Mouse (Mus musculus) erythroblast, adult 5-6 weeks (primary cell): ENCODE results near the gene Il1rn. TPM values are rescaled to one million over a fixed set of nuclear protein-coding genes. Genes with fewer than 3 reads are reported as not detected.
A peak's percentile ranks its signal among the peaks of the same experiment; 100 is the strongest.

Experiments
- ATAC-seq: replicated peaks from 2 replicates; pipeline ENCODE4 v1.8.0; 2016; ENCODE audit warnings: moderate number of reproducible peaks, mild to moderate bottlenecking, moderate TSS enrichment, inconsistent platforms; ENCODE audit not compliant: poor library complexity, low FRiP score, severe bottlenecking
- total RNA-seq, 2 experiments: library from RNA; stranded (forward) in 1 of 2; stranded (reverse) in 1 of 2; fragments of 150-400 nt in 1 of 2; fragments of 200-764, 138-1000 nt in 1 of 2; gene quantifications; 2 replicates each; pipeline versions ENCODE4 v1.2.3 to v1.2.4; 2015 to 2017; ENCODE audit warnings: low replicate concordance in 2 of 2

Gene Il1rn
- total RNA-seq, 2 experiments from 2014 or later: 8.9 to 15.4 TPM

- peak; percentile 55; the same call in 1 of the 2 replicates for ATAC-seq
Measured at GRCm38 (mm10) chr2:24378747-24379450, 42.2 kb downstream of the Il1rn start.

DNA sequence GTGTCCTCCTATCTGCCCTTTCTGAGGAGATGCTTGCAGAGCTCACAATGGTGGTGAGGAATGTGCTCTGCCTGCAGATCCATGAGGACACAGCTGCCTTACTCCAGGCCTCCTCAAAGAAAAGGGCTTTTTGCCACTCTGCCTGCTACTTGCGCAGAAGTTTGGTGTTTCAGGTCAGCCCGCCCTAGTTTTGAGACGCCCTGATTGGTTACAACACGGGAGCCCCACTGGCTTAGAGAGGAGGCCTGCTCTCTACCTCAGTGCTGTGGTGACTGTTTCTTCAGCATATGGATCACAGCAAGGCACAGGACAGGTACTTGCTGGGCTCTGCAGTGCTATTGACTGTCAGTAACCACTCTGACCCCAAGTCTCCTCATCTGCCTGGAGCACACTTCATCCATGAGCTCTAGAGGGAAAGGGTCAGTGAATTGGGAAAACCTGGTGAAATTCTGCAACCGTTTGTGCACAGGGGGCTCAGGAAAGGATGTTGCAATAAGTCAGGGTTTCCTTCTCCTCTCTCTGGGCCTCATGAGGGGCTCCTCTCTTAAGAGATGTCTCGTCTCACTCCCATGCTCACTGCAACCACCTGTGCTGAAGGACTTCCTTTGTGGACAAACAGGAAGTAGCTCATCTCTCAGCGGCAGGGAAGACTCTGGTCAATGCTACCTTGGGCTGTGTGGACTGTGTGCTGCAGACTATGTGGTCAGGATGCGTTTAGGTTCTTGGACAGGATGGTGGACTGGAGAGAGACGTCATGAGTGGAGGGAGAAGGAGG lies 46.0 kb downstream of the Il1rn start:
- no peak for ATAC-seq

DNA sequence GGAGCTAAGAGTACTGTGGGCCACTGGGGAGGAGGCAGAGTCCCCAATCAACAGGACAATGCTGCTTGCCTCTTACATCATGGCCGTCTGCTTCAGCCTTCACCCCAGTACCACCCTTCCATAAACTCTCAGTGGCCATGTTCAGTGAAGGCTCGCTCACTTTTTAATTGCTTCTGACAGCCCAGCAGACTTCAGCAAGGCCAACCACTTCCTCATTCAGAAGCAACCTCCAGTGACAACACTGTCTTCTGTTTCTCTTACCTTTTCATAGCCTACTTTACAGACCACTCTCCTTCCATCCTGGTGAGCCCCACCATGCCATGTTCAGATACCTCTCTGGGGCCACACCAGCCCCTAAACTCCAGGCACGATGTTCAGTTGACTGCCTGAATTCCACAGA lies 47.0 kb downstream of the Il1rn start:
- ATAC-seq: no peak

DNA sequence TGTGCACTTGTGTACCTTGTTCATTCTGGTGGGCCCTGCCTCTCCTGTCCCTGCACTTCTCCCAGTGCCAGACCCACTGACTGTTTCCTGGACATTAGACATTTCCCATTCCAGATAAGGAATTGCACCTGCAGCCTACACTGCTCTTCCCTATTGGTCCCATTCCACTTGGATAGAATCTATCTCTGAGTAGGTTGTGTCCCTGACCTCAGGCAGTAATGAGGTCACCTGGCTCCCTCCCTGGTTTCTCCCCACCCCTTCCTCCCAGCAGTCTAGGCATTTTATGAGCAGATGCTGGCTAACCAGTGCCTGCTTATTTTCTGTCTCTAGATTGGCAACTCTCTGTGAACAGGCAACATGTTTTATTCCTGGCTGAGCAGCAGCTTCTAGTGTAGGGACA lies 47.7 kb downstream of the Il1rn start:
- ATAC-seq: no peak

DNA sequence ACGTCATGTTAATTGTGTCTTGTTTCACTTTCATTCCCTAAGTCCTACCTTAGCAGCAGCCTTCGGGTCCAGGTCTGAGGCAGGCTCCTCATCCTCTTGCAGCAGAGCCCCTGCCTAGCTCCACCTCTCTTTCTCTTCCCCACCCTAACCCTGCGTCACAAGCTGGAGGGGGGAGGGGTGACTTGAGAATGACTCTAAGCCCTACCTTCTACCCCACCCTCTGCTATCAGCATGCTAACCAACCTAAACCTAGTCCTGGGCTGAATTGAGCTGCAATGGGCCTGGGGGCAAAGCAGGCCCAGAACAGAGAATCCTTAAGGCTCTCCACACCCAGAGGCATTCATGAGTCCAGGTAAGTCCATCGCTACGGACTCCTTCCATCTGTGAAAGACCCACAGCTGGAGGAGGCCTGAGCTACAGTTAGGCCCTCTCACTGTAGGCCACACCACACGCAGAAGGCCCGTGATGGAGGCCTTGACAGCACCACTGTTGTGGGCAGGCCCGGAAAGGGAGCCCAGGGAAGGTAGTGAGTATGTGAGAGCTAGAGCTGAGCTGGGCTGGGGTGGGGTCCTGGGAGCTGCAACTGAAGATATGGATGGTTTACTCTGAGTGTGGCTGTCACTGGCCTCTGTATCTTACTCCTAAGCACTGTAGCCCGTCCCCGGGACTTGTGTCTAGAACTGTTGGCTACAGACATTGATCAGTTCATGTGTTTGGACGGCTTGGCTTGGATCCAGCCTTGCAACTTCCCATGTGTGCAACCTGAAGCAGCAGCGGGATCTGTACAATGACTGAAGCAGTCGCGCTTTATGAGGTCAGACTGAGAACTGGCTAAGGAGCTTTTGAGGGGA lies 48.7 kb downstream of the Il1rn start:
- ATAC-seq: peak; percentile 70

- ATAC-seq: no peak
Measured at GRCm38 (mm10) chr2:24386158-24386963, 49.7 kb downstream of the Il1rn start.

- 0 out of 2 replicates have a peak, but pooled peaks have one; percentile 47 for ATAC-seq
Measured at GRCm38 (mm10) chr2:24386964-24387320, 50.3 kb downstream of the Il1rn start.

GRCm38 (mm10) chr2:24387361-24388283 lies 51.0 kb downstream of the Il1rn start:
- no peak for ATAC-seq

GRCm38 (mm10) chr2:24393251-24393650 lies 56.6 kb downstream of the Il1rn start:
- ATAC-seq: no peak

- ATAC-seq: no peak
Measured at GRCm38 (mm10) chr2:24397115-24397514, 60.5 kb downstream of the Il1rn start.

DNA sequence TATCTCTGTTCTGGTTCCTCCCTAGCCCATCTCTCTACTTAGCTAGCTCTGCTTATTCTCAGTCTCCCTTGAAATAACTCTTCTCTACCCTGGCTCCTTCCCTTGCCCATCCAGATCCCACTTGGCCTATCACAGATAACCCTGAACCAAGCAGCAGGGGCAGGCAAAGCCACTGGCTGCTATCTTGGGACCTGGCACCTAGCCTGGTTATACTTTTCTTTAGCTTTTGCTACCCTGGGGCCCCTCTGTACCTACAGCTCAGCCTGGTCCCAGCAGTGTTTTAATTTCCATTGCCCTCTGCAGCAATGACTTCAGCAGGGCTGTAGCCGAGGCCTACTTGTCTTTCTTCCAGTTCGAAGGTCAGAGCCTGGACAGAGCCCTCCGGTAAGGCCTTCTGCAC lies 64.1 kb downstream of the Il1rn start:
- ATAC-seq: no peak

Other genes with a start within 250 kb of the Il1rn start
- not detected in 2 replicates for gene Tbpl2, start 240.3 kb upstream of the Il1rn start, total RNA-seq (2015; ENCODE audit: low replicate concordance)
- gene Tbpl2, start 240.3 kb upstream of the Il1rn start, total RNA-seq (2017; ENCODE audit: low replicate concordance): not detected in 2 replicates
- gene Il1f8, start 183.7 kb upstream of the Il1rn start, total RNA-seq (2015; ENCODE audit: low replicate concordance): not detected in 2 replicates
- gene Il1f8, start 183.7 kb upstream of the Il1rn start, total RNA-seq (2017; ENCODE audit: low replicate concordance): not detected in 2 replicates
- gene Il1f9, start 150.4 kb upstream of the Il1rn start, total RNA-seq (2015; ENCODE audit: low replicate concordance): 5.9 and 26.1 TPM in 2 replicates
- gene Il1f9, start 150.4 kb upstream of the Il1rn start, total RNA-seq (2017; ENCODE audit: low replicate concordance): 6.1 and 7.1 TPM in 2 replicates
- gene Il1f6, start 121.4 kb upstream of the Il1rn start, total RNA-seq (2015; ENCODE audit: low replicate concordance): not detected in 2 replicates
- gene Il1f6, start 121.4 kb upstream of the Il1rn start, total RNA-seq (2017; ENCODE audit: low replicate concordance): not detected in 2 replicates
- gene Il1f5, start 59.9 kb upstream of the Il1rn start, total RNA-seq (2015; ENCODE audit: low replicate concordance): not detected in 2 replicates
- 0.70 TPM in 1 of 2 replicates, not detected in the other for gene Il1f5, start 59.9 kb upstream of the Il1rn start, total RNA-seq (2017; ENCODE audit: low replicate concordance)
- gene Il1f10, start 45.7 kb upstream of the Il1rn start, total RNA-seq (2015; ENCODE audit: low replicate concordance): not detected in 2 replicates
- not detected in 2 replicates for gene Il1f10, start 45.7 kb upstream of the Il1rn start, total RNA-seq (2017; ENCODE audit: low replicate concordance)
- gene Psd4, start 30.7 kb downstream of the Il1rn start, total RNA-seq (2015; ENCODE audit: low replicate concordance): 5.6 and 8.4 TPM in 2 replicates
- 15.3 and 26.3 TPM in 2 replicates for gene Psd4, start 30.7 kb downstream of the Il1rn start, total RNA-seq (2017; ENCODE audit: low replicate concordance)
- 2.1 TPM in 1 of 2 replicates, not detected in the other for gene Pax8, start 138.7 kb downstream of the Il1rn start, total RNA-seq (2015; ENCODE audit: low replicate concordance)
- 0.28 and 1.1 TPM in 2 replicates for gene Pax8, start 138.7 kb downstream of the Il1rn start, total RNA-seq (2017; ENCODE audit: low replicate concordance)